Mouse (Mus musculus) ES-CJ7 (cell line): ENCODE results near the gene Olfr1055.
"Not testable (repeated sequence)": the region's sequence is repeated elsewhere in the genome, so short reads cannot be mapped to it uniquely, and the experiment has no call there.

Source experiments
- DNase-seq: peaks from one replicate; pipeline ENCODE4 v3.0.0; 2011; ENCODE audit warnings: low read depth, low spot score

Gene Olfr1055

GRCm38 (mm10) chr2:86350184-86350583 lies at the start of gene Olfr1055:
TSS of gene Olfr1055 (minus strand) at chr2:86350284.
- DNase-seq: no peak

- no peak for DNase-seq
Observed at GRCm38 (mm10) chr2:86395114-86395513, 45.0 kb upstream of the Olfr1055 start.

GRCm38 (mm10) chr2:86388461-86388860 lies 38.4 kb upstream of the Olfr1055 start, which contains the start of gene Olfr1058:
TSS of gene Olfr1058 (minus strand) at chr2:86388561.
- not testable (repeated sequence) for DNase-seq

- DNase-seq: no peak
Observed at GRCm38 (mm10) chr2:86378293-86378692, 28.2 kb upstream of the Olfr1055 start, which contains the start of gene Olfr1057. TSS of gene Olfr1057 (minus strand) at chr2:86378393.

- DNase-seq: peak; percentile 64
Observed at GRCm38 (mm10) chr2:86366342-86366741, 16.3 kb upstream of the Olfr1055 start.

GRCm38 (mm10) chr2:86362369-86362768 lies 12.3 kb upstream of the Olfr1055 start, which contains the start of gene Olfr1056:
TSS of gene Olfr1056 (minus strand) at chr2:86362469.
- DNase-seq: no peak

- DNase-seq: not testable (repeated sequence)
Observed at GRCm38 (mm10) chr2:86351751-86352150, 1.7 kb upstream of the Olfr1055 start.

GRCm38 (mm10) chr2:86335333-86335732 lies 14.8 kb downstream of the Olfr1055 start, which contains the start of gene Olfr1054:
TSS of gene Olfr1054 (minus strand) at chr2:86335433.
- no peak for DNase-seq

GRCm38 (mm10) chr2:86315184-86315583 lies 34.9 kb downstream of the Olfr1055 start, which contains the start of gene Olfr1053:
TSS of gene Olfr1053 (minus strand) at chr2:86315284.
- no peak for DNase-seq
